ENCODE assay signal across 8 mouse cellular contexts in the genomic region with DNA sequence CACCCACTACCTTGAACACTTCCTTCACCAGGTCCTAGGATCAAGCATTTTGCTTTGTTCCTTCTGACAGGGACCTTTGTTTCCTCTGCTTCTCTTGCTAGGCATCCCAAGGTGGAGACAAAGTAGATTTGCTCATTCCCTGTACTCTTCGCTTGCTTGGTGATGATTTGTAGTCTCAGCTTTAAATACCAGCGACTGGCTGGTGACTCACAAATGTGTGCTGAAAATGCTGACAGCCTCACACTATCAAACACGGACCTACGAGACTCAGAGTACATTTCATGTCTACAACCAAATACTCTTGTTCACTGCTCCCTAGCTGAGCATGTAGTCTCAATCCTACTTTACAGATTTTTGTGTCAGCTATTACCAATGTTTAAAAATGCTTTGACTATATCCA.
"Had no signal": no experiment of that assay in that cellular context is flagged by ENCODE, and none has a peak within 500 bp of the region (broad histone marks: within the 10 kb centered on the region; RNA-seq: fewer than 3 reads in every experiment).

No protein-coding gene starts in this region.

- DNase-seq: kidney, adult 2 months; kidney, postnatal 14 days; left cerebral cortex, postnatal 4 days; lung, adult 2 months; lung, postnatal 36 days; midbrain, embryonic 14.5 days; thymus, adult 2 months; thymus, postnatal 36 days had no signal
